Mouse (Mus musculus) left cerebral cortex, adult 18-20 months (tissue): ENCODE data around the gene Ssh3. TPM values are rescaled to one million over a fixed set of nuclear protein-coding genes. Genes with fewer than 3 reads are reported as not detected.

ENCODE experiments used
- DNase-seq, 2 experiments: peaks; one replicate each; pipeline ENCODE4 v3.0.0; 2021 to 2022; ENCODE audit warnings: low spot score in 2 of 2, mixed read lengths in 1 of 2
- long read RNA-seq, 2 experiments: library from polyadenylated mRNA; stranded (forward); transcript quantifications; one replicate each; pipeline ENCODE4 v2.0.0; 2021
- total RNA-seq, 2 experiments: library from RNA; stranded (reverse); gene quantifications; 2 replicates each; pipeline ENCODE4 v1.2.3; 2021

Ssh3 gene
- 10 to 100 TPM; 49.2 to 52.4 TPM for total RNA-seq
- long read RNA-seq, experiment 1, partial matches to known transcripts = 1 of 18 reads
- long read RNA-seq, experiment 1, other reads (novel, unspliced or antisense) = 12 of 18 reads
- long read RNA-seq, experiment 2, partial matches to known transcripts = 2 of 8 reads
- long read RNA-seq, experiment 2, other reads (novel, unspliced or antisense) = 1 of 8 reads

DNA sequence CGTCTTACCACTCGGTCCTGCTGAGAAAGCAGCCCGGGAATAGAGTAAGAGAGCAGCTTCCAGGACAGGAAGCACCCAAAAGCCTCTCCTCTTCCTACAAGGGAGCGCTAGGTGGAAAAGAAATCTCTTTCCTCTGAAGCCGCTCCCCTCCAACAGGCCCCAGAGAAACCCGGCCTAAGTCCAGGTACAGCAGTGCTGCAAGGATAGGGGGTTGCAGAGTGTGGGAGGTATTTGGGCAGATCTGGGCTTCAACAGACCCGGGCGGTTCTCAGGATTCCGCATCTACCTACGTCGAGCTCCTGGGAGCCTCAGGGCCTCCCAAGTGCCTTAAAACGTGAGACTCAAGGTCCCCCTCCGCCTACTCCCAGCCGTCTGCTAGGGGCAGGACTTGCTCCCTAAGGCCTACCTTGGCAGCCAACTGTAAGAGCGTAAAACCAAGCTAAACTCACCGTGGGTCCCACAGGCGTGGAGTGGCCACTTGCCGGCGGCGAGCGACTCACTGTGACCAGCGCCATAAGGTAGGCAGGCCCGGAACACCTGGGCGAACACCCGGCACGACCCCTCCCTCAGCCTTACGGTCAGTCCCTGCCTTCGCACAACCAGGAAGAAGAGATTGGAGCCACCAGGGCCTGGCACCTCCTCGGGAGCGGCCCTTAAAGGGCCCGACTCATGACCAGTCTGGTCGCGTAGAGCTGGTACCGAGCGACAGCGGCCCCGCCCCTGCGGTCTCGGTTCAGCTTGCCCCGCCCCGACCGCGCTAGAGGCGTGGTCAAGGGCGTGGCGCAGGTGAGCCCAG is at the start of gene Ssh3:
Gene Ssh3, minus strand, starts transcription at position 615 of the 796 bp plus-strand sequence.
- DNase-seq = peak; percentile 66 to 77

DNA sequence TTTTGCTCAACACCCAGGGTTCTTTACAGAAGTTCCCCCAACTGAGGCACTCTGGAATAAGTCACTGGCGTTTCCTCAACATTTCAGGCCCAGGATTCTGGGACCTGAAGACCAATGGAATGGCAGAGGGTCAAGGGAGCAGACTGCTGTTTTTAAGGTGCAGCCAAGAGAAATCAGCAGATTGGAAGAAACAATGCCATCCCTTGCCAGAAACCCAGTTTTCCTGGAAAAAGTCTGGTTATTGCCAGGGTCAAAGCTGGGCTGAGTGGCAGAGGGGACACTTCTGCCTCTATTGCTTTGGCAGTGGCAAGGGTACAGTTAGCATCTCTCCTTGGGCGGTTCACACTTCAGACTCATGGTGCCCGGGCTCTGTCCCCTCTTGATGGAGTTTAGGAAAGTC is 48.2 kb upstream of the Ssh3 start:
- no peak for DNase-seq

DNA sequence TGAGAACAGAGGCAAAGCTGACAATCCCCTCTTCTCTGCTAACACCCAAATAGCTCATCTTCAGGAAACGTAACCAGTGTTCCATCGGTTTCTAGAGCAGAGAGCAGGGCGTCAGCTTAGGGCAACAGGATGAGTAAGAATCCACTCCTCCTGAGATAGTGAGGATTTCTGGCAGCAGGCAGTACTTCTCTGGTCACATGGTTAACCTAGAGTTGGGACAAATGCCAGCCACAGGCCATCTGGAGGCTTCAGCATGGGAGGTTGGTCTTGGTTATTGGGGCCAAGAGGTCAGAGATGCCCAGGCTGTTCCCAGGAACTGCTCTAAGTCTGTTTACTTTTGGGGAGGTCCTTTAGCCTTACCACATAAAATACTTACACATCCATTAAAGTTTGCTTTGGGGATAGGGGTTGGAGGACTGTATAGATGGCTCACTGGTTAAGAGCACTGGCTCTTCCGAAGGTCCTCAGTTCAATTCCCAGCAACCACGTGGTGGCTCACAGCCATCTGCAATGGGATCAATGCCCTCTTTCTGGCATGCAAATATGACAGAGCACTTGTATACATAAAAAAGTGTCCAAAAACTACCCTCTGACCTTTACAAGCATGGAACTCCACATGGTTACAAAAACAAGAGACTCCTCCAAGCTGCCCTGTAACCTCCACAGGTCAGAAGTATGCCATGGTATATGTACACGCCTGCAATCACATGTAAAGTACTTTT is 46.4 kb upstream of the Ssh3 start:
- no peak for DNase-seq

DNA sequence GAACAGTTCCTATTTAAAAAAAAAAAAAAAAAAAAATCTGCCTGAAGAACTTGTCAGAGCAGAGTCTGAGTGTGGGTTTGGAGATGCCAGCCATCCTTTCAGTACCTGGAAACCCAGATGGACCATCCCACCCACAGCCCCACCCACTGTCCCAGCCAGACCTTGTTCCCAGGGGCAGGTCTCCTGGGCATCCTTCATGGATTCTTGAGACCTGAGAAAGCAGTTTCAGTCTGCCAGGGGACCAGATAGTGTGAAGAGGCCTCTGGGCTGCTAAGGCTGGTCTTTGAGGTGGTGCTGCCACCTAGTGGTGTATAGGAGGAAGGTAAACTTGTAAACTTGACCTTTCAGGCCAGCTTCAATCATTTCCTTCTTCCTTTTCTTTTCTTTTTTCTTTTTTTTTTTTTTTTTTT is 40.8 kb upstream of the Ssh3 start:
- peak in 1 of 2 experiments; percentile 51 for DNase-seq

DNA sequence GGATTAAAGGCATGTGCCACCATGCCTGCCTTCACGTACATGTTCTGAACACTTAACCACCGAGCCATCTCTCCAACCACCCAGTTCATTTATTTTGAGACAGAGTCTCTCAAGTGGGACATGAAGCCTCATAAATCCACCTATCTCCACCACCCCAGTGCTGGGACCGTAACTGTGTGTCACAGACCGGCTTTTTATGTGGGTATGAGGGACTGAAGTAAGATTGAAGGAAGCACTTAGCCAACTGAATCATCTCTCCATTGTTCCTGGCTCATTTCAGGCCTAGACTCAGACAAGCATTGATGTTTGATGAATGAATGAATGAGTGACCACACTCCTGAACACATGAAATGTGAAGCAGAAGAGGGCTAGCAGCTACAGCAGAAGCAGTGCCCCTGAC is 40.3 kb upstream of the Ssh3 start:
- DNase-seq = no peak

DNA sequence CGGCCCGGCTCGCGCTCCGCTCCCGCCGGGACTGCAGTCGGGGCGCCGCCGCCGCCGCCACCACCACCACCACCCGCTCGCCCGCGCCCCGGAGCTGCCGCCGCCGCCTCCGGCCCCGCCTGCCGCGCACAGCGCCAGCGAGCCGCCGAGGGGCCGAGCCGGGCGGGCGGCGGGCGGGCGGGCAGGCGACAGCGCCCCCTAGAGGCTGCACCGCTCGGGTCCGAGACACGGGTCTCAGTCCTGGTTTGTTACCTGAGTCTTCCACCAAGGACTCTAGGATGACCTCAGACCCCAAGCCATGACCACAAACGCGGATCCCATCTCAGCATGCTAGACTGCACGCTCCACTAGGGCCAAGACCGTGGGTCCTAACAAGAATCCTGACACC is 37.2 kb upstream of the Ssh3 start, which contains the start of gene Grk2:
Gene Grk2, minus strand, starts transcription at position 33 of the 388 bp plus-strand sequence.
- DNase-seq = peak; percentile 78 to 83

DNA sequence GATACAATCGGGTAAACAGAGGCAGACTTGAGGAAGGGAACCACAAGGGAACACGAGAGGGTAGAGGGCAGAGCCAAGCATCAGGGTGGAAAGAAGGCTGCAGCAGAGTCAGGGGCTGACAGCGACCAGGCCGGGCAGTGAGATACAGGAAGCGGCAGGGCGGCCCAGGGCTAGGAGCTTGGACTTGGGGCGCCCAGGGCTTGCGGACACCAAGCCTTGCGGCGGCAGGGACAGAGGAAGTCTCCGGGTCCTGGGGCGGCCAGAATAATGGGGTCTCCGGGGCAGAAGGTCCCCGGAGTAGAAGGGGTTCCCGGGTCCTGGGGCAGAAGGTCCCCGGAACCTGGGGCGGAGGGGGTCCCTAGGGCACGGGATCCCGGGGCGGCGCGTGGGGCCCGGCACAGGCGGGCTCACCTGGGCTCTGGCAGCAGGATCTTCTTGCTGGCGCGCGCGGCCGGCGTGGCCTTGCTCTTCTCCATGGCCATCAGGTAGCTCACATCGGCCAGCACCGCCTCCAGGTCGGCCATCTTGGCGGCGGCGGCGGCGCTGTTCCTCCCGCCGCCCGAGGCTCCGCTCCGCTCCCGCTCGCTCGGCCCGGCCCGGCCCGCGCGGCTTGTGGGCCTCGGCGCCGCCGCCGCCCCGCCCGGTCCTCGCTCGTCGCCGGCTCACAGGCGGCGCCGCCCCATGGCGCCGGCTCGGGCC is 36.7 kb upstream of the Ssh3 start:
- peak in 1 of 2 experiments; percentile 45 for DNase-seq

DNA sequence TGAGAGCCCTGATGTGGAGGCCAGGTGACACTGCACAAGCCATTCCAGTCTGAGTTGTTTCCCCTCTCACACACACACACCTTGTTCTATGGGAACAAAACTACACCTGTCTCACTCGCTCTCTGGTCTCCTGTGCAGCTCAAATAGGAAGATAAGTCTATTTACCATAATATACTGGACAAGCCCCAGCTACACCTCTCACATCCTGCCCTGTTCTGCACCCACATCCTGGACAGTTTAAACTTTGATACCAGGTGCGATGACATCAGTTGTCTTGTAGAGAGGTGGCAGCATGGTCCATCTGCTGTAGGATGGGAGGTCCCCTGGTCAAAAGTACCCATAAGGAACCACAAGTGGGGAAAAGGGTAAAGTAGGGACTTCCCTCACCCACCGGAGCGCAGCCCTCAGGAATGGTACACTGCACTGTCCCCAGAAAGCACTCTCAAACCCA is 35.9 kb upstream of the Ssh3 start:
- no peak for DNase-seq

DNA sequence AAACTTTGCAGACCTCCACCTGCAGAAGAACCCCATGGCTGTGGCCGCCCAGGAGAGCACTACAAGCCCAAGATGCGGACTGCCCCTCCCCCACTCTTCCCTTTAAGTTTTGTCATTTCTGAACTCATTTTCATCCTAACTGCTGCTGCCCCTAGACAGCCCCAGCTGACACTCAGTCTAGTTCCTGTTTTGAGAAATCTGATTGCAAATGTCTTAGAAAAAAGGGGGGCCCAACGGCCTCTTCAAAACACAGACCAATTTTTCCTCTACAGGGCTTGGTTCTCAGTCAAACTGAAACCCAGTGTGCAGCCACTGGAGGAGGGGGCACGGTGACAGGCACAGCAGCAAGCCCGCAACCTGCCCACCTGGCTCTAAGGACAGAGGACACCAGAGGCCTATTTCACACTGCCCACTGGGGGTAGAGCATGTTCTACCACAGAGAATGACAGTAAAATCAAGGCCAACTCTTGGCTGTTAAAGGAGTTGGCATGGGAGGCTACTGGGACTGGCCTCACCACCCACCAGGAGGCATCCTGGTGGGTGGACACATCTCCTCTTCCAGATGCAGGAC is 35.4 kb upstream of the Ssh3 start:
- no peak for DNase-seq

DNA sequence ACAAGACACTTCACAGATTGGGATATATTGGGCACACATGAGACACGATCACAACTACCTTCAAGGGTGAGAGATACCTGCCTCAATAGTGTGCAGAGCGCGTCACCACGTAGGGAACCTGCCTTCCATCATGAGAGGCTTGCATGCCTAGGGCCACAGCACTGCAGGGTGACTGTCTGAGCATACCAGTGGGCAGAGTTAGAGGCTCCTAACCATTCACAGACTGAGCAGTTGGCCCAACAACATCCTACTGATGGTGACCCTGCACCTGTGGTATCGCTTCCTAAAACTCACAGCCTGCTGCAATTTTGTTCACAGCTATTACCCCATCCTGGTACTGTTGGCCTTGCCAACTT is 34.6 kb upstream of the Ssh3 start:
- no peak for DNase-seq

DNA sequence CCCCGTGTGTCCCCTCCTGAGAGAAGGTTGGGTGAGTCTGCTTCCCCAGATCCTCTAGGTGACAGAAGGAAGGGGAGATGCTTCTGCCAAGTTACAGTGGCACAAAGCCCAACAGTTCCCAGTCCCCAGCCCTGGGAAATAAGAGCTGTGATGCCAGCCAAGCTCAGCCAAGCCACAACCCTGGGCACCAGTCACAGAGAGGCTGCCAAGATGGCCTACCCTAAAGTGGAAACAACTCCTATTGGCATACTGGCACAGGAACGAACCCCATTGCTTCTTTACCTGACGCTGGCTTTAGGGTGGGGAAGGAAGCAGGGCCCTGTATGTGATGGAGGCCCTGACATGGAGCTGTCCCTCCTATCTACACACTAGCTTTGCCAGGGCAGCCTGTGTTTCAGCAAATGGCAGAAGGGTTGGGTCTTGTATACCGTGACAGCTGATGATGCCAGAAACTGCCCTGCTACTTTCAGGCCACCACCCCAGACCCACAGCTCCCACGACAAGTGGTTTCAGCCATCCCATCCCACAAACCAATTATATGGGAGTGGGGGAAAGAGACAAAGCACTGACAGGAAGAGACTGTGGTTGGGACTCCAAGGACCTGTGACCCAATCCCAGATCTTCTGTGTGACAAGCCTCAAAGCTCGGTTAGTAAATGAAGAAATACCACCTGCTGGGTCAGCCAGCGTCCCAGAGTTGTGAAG is 34.1 kb upstream of the Ssh3 start:
- DNase-seq = peak in 1 of 2 experiments; percentile 36

DNA sequence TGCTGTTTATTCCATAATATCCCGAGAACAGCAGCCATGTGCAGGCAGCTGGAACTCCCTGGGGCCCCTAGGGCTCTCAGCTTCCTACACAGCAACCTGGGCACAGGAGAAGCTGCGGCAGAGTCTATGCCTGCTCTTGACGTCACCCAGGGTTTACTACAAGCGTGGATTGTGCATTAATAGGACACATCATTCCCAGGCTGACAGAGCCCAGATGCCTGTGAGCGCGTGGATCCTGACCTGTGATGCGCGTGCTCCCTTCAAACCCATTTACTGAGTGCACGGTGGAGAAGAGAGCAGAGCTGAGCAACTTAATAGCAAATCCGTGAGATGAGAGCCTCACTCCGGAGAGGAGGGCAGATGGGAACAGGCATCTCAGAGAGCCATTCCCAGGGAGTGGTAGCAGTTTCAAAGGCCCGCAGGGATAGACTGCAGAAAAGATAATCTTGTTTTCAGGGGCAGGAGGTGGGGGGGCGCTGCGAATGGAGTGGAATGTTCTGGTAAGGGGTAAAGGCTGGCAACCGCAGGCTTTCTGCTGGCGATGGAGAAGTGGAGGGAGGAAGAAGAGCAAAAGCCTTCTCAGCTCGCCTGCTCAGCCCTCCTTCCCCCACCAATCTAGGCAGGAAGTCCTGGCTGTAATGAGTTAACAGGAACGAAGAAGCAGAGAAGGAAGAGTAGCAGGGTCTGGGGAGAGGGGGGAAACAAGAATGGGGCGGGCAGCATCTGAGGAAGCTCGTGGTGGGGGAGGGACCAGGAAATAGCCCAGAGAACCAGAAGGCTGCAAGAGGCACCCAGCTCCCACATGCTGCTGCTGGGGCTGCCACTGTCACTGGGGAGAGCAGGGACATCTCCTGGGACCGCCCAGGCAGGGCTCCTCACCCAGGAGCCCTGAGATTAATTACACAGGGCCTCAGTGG is 33.0 kb upstream of the Ssh3 start:
- peak in 1 of 2 experiments; percentile 58 for DNase-seq

DNA sequence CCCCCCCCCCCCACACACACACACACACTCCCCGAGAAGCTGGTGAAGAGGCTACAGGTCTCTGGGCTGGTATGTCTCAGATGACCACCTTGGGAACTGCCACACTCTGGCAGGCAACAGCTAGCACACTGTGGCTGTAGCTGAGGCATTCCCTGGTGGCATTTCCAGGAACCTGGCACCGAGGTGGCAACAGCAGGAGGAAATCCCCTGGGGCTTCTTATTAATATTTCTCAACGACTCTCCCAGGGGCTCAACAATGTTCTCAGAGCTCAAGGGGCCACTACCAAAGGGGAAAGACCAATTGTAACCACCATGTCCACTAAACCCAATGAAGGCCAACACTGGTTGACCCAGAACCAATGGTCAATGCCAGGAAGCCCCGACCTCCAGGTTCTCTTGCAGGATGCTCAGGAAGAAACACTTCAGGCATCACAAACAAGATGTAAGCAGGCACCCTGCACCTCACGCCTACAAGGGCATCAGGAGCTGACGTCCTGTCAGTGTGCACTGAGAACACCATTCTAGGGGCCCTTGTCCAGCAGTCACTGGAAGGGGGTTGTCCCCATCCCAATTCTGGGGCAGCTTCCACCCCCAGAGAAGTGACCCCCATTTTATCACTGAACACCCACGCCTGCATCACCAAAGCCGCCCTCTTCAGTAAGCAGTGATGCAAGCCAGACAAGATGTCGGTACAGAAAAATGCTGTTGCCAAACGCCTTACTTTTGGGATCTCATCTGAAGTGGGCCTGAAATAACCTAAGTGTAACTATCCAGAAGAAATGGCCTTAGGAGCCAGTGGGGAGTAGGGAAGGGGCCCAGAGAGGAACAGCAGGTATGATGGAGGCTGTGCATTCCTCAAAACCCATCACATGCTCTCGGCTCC is 32.1 kb upstream of the Ssh3 start:
- DNase-seq = peak in 1 of 2 experiments; percentile 51

DNA sequence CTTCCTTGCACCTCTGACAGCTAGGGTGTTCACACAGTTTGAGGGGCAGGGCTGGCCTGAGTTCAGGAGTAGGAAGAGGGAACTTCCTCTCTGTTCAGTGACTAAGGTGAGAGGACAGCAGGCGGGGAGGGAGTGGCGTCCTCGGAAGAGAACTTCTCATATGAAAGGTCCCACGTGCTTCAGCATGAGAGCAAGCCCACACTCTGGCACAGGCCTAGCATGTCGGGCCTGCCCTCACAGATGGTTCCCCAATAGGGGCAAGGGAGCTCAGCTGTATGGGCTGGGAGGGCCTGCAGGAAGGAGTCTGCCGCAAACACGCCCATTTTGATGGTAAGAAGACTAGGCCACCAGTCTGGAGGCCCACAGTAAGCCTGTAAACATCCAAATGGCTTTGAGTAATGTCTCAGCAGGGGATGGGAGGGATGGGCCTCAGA is 31.3 kb upstream of the Ssh3 start:
- no peak for DNase-seq

DNA sequence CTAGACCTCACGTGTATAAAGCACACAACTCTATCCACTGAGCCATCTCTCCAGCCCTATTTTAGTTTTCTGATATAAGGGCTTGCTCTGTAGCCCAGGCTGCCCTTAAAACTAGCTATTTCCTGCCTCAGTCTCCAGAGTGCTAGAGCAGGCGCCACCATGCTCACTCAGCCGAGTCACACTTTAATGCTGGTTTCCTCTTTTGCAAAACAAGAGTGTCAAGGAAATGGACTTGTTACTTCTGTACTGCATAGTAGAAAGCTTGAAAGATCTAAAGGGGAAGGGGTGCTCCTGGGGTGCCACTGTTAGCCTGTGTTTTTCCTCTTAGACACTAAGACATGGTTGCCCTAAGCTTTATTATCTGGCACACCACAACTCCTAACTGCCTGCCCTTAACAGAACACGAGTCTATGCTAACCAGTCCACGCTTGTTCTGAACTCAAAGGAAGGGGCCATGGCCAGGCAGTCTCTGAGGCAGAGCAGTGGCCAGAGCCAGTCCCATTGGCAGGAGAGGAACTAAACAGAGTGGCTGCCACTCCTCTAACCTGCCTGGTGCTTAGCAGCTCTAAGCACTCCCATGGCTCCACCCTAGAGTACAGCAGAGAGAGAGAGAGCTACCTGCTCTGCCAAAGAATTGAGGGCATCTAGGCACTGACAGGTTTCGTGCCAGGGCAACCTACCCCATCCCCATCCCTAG is 30.7 kb upstream of the Ssh3 start:
- DNase-seq = no peak

DNA sequence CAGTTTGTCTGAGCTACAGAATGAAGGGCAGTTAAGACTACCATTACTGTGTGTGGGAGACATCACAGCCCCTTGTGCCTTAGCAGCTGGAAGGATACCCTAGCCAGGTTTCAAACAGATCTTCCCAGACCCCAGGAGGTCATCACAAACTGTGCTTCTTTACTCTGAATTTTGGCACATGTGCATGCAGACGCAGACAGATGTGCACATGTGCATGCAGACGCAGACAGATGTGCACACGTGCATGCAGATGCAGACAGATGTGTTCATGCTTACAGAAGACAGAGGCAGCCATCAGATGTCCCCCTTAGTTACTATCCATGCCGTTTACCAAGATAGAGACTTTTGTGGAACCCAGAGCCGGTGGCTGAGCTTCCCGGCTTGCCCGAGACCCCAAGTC is 30.1 kb upstream of the Ssh3 start:
- DNase-seq = no peak

DNA sequence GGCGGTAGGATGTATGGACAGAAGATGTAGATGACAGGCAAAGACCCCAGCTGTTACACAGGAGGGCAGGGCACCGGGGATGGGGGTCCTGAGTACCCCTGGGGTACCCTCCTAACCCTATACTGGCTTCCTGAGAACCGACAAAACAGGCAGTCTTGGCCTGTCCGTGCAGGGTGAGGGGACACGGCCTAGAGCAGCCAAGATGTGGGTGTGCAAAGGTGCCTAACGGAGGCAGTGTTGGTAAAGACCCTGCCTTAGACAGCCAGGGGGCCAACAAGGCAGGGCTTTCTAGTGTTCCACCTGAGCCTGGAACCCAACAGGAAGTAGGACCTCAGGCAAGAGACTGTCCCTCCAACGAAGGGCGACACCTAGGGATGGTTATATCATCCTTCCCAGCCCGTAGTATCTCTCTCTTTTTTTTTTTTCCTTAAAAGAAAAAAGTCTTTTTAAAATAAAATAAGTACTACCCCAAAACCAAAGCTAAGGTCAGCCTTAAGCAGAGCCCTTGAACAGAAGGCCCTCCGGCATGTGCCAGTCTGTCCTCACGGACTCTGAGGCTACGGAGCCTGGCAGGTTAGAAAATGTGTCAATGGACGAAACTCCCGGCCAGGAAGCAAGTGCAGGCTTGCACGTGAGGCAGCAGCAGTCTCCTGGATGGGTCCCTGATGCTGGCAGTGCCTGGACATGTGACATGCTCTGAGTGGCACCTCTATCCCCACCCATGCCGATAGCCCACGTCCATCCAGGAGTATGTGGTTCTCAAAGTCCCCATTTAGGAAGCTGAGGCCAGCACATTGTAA is 29.5 kb upstream of the Ssh3 start:
- no peak for DNase-seq
